Mouse (Mus musculus): ENCODE data around the gene Sdf4. TPM values are rescaled to one million over a fixed set of nuclear protein-coding genes. Genes with fewer than 3 reads are reported as not detected.

Gene Sdf4
- 10 to 100 TPM; 67.0 to 79.3 TPM for total RNA-seq (2021)
- long read RNA-seq, experiment 1, full-length matches to known transcripts, result 63 of 90 reads
- long read RNA-seq, experiment 1, partial matches to known transcripts, result 17 of 90 reads
- long read RNA-seq, experiment 1, other reads (novel, unspliced or antisense), result 10 of 90 reads
- long read RNA-seq, experiment 2, full-length matches to known transcripts, result 80 of 105 reads
- long read RNA-seq, experiment 2, partial matches to known transcripts, result 19 of 105 reads
- long read RNA-seq, experiment 2, other reads (novel, unspliced or antisense), result 6 of 105 reads

DNA sequence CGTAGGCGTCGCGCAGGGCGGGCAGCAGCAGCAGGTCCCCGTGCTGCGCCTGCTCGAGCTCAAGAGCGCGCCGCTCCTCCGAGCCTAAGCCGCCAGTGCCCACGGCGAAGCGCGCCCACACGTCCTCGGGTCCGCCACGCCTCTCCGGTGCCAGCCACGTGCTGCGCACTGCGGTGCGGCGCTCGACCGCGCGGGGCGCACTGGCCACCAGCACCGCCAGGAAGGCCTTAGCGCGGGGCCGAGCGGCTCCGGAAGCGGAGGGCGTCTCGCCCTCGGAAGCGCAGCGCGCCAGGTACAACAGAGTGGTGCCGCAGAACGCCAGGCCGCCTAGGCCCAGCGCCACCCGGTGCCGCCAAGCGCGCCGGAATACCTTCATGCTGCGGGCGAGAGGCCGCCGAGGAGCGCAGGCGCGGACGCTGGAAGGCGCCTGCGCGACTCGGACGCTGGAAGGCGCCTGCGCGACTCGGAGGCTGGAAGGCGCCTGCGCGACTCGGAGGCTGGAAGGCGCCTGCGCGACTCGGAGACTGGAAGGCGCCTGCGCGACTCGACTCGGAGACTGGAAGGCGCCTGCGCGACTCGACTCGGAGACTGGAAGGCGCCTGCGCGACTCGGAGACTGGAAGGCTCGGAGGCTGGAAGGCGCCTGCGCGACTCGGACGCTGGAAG, at the start of gene Sdf4, which contains the start of gene B3galt6:
TSS of gene Sdf4 (plus strand) at position 632 of the 665 bp plus-strand sequence.
TSS of gene B3galt6 (minus strand) at position 409 of the 665 bp plus-strand sequence.
- DNase-seq, result no peak

DNA sequence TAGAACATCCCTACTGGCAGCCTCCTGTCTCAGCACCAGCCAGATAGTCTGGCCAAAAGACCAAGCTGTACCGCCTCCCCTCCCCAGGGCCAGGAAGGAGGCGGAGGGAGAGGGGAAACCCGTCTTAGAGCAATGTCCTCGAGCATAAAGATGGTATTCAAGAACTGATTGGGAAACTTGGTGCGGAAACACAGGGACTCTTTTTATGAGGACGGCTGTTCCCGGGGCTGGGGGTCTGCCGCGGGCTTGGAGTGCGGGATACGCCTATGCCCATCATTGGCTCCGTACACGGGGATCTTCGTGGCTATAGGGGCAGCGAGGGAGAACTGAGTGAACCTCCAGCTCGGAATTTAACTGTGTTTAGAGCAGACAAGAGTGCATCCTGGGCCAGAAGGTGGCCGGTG, 49.6 kb upstream of the Sdf4 start:
- DNase-seq, result peak; percentile 84

DNA sequence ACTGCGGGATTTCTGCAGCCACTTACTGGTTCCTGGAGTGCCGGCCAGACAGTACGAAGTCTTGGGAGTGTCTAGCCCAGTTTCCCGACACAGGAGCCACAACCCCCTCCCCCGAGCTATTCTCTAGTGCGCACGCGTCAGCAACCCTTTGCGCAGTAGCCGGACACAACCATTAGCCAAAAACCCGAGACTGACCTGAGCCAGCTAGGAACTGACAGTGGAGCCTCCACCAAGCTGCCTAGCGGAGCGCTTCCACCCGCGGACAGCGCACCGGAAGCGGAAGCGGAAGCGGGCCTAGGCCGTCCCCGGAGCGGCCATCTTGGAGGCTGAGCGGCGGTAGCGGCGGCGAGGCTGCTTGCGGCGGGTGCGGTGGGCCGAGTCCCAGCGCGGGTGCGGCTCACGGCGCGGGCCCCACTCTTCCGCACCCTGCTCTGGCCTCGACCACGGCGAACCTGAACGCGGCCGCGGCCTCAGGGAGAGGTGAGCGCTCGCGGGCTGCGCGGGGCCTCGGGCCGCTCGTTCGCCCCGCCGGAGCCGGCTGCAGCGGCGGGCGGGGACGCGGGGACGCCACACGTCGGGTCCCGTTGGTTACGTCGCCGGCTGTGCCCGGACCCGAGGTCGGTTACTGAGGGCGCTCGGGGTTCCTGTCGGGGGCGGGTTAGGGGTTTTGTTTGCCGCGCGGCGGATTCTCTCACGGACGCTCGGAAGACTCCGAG, 49.0 kb upstream of the Sdf4 start, which contains the start of gene Ube2j2:
TSS of gene Ube2j2 (plus strand) at position 298 of the 716 bp plus-strand sequence.
- DNase-seq, result peak; percentile 97

DNA sequence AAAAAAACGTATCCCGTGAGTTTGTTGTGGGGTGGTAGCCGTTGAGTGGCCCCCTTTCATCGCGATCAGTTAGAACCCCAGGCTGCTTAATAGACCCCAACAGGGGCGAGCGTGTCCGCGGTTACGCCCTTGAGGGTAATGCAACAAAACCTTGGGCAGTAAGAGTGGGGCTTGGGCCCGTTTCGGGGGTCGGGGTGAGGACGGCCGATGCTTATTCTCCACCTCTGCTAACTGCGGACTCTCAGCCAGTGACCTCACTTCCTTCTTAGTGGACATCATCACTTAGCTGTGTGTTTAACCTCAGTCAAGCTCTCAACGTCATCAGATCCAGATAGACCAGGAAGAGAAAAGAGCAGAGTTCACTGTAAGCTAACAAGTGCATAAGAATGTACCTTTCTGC, 48.4 kb upstream of the Sdf4 start:
- no peak for DNase-seq

DNA sequence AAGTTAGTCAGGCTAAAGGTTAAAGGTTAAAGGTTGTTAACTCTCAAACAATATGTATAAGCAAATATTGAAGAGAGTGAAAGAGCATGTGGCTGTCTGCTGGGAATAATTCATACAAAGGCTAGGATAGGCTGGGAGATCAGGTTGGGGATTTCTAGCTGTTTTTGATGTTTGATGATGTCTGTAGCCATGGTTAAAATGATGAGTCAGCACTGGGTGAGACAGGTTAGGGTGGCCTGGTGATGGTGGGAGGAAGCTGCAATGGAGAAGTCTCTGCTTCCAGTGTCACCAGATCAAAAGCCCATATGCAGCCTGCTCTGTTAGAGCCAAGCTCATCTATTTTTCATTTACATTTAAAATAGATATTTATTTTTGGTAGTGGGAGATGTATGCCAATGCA, 45.6 kb upstream of the Sdf4 start:
- no peak for DNase-seq

DNA sequence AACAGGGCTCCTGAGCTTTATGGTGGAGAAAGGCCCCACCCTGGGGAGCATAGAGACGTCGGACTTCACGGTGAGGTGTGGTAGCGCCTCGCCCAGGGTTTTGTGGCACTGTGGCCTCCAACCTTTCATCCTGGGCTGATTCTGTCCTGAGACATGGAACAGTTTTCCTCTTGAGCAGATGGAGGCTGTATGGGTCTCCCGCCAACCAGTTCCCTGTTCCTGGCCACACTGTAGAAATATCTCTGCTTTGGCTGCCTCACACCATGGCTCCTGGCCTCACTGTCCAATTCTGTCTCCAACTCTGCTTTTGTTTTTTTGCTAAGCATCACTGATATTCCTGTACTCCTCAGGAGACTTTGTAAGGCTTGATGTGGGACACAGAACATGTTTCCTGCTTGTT, 37.2 kb upstream of the Sdf4 start:
- DNase-seq, result no peak

DNA sequence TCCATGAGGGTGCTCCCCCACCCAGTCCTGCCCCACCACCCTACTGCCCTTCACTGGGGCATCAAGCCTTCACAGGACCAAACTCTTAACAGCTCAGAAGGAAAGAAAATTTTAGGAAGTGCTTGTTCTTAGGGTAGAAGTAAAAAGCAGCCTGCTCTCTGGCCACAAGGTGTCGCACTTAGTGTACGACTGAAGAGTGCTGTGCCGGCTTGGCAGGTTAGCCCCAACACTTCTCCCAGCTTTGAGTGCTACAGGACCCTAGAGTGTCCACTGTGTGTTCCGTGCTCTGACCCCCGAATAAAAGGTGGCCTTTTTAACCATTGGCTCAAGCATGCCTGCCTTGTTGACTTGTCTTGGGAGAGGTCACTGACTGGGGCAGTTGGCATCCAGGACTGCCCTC, 33.4 kb upstream of the Sdf4 start:
- DNase-seq, result peak; percentile 46

DNA sequence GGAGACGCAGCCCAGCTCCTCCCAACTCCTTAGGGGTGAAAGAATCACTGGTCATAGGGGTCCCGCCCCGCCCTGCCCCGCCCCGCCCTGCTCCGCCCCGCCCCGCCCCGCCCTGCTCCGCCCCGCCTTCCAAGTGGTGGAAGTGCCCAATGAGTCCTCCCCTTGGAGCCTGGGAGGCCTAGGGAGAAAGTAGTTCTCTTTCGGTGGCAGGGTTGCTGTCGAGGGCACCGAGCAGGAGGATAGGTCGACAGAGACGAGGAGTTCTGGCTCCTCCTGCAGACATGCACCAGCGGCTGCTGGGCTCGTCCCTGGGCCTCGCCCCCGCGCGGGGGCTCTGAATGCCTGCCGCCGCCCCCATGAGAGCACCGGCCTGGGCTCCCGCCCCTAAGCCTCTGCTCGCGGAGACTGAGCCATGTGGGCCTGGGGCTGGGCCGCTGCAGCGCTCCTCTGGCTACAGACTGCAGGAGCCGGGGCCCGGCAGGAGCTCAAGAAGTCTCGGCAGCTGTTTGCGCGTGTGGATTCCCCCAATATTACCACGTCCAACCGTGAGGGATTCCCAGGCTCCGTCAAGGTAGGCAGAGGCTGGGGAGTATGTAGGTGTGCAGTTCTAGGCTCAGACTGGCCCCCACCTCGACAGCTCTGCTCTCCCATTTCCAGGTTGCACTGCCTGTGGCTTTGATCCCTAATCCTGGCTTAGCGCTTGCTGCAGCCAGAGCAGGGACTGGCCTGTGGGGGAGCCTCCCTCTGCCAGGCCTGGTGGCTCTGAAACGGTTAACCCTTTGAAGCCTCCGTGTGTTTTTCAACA, 30.3 kb upstream of the Sdf4 start, which contains the start of gene C1qtnf12:
TSS of gene C1qtnf12 (plus strand) at position 152 of the 805 bp plus-strand sequence.
- peak; percentile 47 for DNase-seq

DNA sequence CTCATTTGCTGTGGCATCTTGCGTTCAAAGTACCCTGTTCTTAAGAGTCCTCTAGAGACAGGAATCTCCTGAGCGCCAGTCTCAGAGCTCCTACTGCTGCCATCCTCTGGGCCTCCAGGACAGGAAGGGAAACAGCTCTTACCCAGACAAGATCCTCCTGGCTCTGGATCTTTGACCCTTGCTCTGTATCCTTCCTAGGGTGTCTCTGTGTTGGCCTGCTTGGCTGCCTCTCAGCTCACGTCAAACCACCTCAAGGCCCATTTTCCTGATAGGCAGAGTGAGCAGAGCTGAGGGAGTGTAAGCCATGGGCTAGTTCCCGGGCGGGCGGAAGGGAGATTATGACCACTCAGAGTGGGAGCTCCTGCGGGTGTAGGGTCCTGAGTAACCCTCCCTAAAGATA, 29.6 kb upstream of the Sdf4 start:
- no peak for DNase-seq

DNA sequence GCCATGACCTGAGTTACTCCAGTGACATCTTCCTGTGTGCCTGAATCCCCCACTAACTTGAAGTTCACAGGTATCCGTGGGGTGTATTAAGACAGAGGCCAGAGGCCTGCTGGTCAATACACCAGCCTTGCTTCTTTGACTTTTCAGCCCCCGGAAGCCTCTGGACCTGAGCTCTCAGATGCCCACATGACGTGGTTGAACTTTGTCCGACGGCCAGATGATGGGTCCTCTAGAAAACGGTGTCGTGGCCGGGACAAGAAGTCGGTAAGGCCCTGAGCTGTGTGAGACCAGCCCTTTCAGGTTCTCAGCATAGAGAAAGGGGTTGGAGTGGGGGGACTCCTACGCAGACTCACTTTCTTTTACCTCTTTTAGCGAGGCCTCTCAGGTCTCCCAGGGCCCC, 28.3 kb upstream of the Sdf4 start:
- DNase-seq, result no peak

DNA sequence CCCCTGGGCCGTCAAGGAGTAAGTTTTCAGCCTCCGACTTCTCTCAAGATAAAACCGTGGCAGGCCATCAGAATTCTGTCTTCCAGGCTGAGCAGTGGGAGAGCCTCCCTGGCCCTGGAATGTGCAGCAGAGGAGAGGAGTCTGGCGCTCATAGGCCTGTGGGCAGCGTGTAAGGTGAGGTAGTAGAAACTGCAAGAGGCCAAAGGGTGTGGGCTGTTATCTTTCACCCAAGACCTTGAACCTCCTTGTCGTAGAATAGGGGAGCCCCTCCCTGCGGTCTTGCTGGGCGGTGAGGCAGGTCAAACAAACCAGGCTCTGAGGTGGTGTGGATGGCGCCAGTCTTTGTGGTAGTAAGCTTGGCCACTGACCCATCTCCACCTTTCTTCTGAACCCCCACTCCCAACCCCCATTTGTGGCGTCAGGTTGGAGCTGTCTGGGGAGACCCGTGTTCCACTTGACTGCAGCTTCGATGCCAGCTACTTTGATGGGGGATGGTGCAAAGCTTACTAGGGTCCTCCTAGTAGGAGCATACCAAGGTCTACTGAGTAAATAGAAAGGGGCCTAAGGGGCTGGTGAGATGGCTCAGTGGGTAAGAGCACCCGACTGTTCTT, 23.5 kb upstream of the Sdf4 start:
- DNase-seq, result no peak

DNA sequence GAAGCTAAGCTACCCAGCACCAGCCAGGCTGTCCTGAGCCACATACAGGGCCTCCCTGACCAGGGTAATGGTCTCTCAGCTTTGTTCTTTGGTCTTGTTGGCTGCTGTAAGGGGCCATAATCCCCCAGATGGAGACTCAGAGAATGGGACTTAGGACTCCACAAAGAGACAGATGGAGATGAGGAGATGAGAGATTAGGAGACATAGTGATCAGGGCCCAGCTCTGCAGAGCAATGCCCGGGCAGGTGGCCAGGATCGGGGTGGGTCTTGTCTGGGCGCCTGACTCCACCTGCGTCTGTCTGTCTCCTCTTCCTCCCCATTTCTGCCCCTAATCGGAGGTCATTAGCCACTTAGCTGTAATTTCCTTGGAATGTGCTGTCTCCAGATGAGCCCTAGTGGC, 22.4 kb upstream of the Sdf4 start:
- no peak for DNase-seq

DNA sequence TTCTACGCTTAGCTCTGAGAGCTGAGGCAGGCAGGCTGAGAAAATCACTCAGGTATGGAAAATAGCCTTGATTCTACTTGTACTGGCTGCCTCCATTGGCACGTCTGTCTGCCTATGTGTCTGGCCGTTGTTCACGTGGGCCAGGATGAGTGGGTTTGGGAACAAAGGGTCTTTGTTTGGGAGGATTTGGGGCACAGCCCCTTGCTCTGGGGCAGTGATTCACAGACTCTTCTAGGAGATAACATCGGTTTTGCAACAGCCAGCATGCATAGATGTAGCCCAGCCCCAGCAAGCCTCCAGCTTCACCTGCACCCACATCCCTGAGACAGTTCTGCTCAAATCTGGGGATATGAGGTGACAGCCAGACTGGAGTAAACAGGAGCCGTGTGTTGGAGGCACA, 20.0 kb upstream of the Sdf4 start:
- no peak for DNase-seq

DNA sequence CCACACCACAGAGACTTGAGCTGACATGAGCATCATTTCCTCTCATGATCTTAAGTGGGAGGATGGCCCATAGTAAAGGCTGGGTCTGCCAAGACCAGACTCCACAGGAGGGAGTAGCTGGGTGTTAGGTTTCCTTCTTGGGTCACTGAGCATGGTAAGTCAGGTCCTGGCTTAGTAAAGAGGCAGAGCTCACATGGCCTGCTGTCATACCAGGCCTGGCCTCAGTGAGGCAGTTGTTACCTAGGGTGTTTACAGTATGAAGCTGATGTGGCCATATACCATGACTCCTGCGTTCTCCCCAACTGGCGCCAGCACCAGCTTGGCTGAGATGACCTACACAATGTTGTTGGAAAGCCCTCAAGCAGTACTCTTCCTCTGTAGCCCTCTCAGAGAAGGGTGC, 19.4 kb upstream of the Sdf4 start:
- DNase-seq, result no peak

DNA sequence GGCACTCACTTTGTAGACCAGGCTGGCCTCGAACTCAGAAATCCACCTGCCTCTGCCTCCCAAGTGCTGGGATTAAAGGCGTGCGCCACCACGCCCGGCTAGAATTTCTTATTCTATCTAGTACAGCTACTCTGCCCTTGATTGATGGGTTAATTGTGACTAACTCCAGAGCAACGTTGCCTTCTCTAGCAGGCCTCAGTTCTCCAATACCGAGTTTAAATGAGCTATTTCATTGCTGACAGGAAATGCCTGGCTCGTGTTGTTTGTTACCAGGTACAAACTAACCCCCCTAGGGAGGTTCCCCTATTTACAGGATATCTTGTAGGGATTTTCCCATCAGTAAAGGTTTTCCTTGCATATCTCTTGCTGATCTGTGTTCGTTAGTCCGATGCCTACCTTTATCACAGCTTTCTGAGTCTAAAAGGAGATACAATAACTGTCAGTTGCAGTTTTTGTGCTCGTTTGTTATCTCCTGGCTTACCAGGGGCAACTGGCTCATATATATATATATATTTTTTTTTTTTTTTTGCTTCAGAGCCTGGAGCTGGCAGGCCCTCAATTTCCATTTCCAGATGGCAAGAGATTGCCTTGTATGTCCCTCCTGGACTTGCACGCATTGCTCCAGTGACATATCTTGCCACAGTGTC, 11.1 kb upstream of the Sdf4 start:
- DNase-seq, result no peak

DNA sequence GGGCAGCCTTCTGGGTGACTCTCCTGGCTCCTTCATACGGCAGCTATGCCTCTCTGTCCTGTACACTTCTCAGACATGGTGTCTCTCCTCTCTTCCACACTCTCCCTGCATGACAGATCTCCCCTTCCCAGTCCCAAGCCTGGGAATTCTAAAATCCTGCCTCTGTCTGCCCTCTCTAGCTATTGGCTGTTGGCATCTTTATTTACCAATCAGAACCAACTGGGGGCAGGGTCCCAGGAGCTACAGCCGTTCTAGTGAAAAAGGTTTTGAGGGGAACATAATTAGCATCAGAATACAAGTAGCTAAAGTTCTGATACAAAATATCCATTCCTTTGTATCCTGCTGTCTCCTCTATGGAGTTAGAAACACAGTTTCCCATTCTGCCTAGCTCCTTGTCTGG, 8.9 kb upstream of the Sdf4 start:
- no peak for DNase-seq

DNA sequence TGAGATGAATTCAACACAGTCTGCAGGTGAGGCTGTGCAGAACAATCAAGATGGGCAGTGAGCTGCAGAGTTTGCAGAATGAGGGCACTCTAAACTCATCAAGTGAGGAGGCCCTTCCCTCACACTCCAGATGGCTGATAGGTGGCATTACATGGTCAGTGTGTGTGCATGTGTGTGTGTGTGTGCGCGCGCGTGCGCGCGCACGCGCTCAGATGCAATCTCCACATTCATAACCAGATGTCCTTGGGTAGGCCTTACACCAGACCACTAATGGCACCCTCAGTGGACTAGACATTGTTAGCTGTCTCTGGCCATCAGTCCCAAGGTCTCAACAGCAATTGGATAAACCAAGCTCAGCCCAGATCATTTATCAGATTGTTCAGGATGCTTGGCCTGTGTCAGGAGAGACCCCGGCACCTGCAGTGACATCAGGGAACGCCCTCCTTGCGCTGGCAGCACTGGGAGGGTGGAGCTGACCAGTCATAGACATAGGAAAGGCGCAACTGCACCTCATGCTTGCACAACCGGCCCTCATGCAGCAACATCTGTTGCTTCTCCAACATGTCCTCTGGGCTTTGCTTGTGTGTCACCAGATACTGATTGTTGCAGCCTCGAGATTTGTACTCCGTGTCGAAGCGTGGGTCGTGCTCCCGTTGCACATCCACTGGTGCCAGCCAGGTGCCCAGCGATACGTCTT, 1.3 kb upstream of the Sdf4 start:
- DNase-seq, result no peak

DNA sequence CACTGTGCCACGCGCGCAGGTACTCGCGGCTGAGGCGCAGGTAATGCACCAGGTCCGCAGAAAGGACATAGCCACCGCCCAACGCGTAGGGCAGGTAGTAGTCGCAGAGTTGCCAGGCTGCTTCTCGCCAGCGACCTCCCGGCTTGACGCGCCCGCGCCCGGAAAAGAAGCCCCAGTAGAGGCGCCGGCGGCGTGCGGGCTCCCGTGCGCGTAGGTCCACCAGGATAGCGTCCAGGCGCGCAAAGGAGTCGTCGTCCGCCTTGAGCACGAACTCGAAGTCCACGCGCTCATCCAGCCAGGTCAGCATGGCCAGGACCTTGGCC, 803 bp upstream of the Sdf4 start:
- DNase-seq, result no peak

DNA sequence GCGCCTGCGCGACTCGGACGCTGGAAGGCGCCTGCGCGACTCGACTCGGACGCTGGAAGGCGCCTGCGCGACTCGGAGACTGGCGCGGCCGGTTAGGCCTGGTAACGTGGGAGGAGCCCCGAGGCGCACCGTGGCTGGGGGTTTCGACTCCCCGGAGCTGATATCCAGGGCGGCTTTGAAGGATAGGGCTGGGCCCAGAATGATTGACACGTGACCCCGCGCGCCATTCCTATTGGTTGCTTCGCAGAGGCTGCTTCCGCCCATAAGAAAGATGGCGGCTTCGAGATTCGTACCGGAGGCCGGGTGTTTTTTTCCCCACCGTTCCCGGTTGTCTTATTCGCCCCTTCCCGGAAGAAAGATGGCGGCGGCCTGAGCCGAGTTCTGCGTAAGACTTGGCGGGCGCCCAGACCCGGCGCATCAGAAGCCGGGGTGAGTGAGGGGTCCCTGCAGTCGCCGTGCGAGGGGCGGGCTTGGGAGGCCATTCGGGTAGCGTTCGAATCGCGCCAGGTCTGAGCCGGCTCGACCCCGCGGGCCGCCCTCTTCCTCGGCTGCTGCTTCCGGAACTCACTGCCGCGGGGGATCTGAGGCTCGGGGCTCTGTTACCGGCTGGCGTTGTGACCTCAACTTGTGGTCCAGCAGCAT, 355 bp downstream of the Sdf4 start:
- DNase-seq, result peak; percentile 94

DNA sequence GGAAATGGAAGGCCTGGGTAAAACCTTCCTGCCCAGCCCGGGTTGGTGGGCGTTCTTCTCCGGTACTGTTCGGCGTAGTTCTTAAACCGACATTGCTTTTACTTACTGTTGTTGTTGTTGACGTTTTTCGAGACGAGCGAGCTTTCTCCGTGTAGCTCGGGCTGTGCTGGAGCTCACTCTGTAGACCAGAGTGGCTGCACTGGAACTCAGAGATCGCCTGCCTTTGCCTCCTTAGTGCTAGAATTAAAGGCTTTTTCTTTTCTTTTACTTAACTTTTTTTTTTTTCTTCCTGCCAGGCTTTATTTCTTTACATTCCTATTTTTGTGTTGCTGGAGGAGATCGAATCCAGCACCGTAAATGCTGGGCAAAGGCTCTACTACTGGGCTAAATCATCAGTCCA, 934 bp downstream of the Sdf4 start:
- no peak for DNase-seq
